Mouse (Mus musculus) MEL (cell line): ENCODE results near the gene Lsamp.

ENCODE experiments used
- BHLHE40 ChIP-seq: IDR thresholded peaks from 2 replicates; pipeline ENCODE4 v1.6.1; 2012; ENCODE audit warnings: low read depth, mild to moderate bottlenecking, inconsistent platforms, low read length, improper control_type of control experiment, borderline replicate concordance
- CTCF ChIP-seq, 3 experiments: IDR thresholded peaks in 2 of 3; conservative IDR thresholded peaks in 1 of 3; 2 replicates each; pipeline ENCODE4 v1.5.1; 2011 to 2012; ENCODE audit warnings: low read length in 3 of 3, low read depth in 2 of 3, mild to moderate bottlenecking in 2 of 3, improper control_type of control experiment in 1 of 3, inconsistent platforms in 1 of 3, mixed read lengths in 1 of 3, moderate library complexity in 1 of 3; ENCODE audit not compliant: control insufficient read depth in 1 of 3, insufficient read depth in 1 of 3, poor library complexity in 1 of 3, severe bottlenecking in 1 of 3
- E2F4 ChIP-seq: IDR thresholded peaks from 2 replicates; pipeline ENCODE4 v1.6.1; 2011; ENCODE audit warnings: low read depth, low read length, improper control_type of control experiment, borderline replicate concordance
- EP300 ChIP-seq, 2 experiments: IDR thresholded peaks; 2 replicates each; pipeline ENCODE4 v1.6.1; 2011; ENCODE audit warnings: improper control_type of control experiment in 2 of 2, low read length in 2 of 2, low read depth in 1 of 2, mild to moderate bottlenecking in 1 of 2
- ZNF384 ChIP-seq: IDR thresholded peaks from 2 replicates; pipeline ENCODE4 v1.6.1; 2012; ENCODE audit warnings: low read depth, mild to moderate bottlenecking, inconsistent platforms, low read length, improper control_type of control experiment

GRCm38 (mm10) chr16:41125051-41125450, 1140.9 kb downstream of the Lsamp start:
- TF ChIP-seq BHLHE40 (no peak), EP300 (IDR thresholded peaks at IDR 0.05; ENCODE audit: low read depth in 1 of 2, low read length in 2 of 2) (no peak), ZNF384 (no peak), CTCF (IDR thresholded peaks at IDR 0.05 in 2 of 3, conservative IDR thresholded peaks at IDR 0.05 in 1 of 3; ENCODE audit: control insufficient read depth in 1 of 3, insufficient read depth in 1 of 3, low read depth in 2 of 3, low read length in 3 of 3, poor library complexity in 1 of 3, severe bottlenecking in 1 of 3) (no peak), E2F4 (no peak)
